Mouse (Mus musculus) hindbrain, embryonic 15.5 days (tissue): ENCODE results near the gene Rhbdd1. TPM values are rescaled to one million over a fixed set of nuclear protein-coding genes. Genes with fewer than 3 reads are reported as not detected.

Experiments used
- ATAC-seq: fragments of 200-750 bp; cut with Nextera tagmentation; 2 replicates; pipeline ENCODE4 v1.8.0; 2017; ENCODE audit warnings: low read depth, moderate number of reproducible peaks, moderate TSS enrichment; ENCODE audit not compliant: low FRiP score
- H3K27ac ChIP-seq: fragments of 300-500 bp; sonication (generic); replicated peaks from 2 replicates; pipeline ENCODE4 v1.5.1; 2015; ENCODE audit warnings: mild to moderate bottlenecking, inconsistent platforms
- H3K27me3 ChIP-seq: fragments of 300-500 bp; sonication (generic); 2 replicates; pipeline ENCODE4 v1.6.1; 2015; ENCODE audit warnings: control low read depth, inconsistent platforms
- H3K36me3 ChIP-seq: fragments of 300-500 bp; sonication (generic); 2 replicates; pipeline ENCODE4 v1.6.1; 2015; ENCODE audit warnings: control low read depth, inconsistent platforms
- H3K4me1 ChIP-seq: fragments of 300-500 bp; sonication (generic); replicated peaks from 2 replicates; pipeline ENCODE4 v1.6.1; 2015; ENCODE audit warnings: control low read depth, inconsistent platforms
- H3K4me2 ChIP-seq: fragments of 300-500 bp; sonication (generic); 2 replicates; pipeline ENCODE4 v1.6.1; 2015; ENCODE audit warnings: moderate library complexity, mild to moderate bottlenecking, inconsistent platforms
- H3K4me3 ChIP-seq: fragments of 300-500 bp; sonication (generic); 2 replicates; pipeline ENCODE4 v1.5.1; 2015; ENCODE audit warnings: mild to moderate bottlenecking, inconsistent platforms
- H3K9ac ChIP-seq: fragments of 300-500 bp; sonication (generic); 2 replicates; pipeline ENCODE4 v1.6.1; 2015; ENCODE audit warnings: inconsistent platforms
- H3K9me3 ChIP-seq: fragments of 300-500 bp; sonication (generic); 2 replicates; pipeline ENCODE4 v1.6.1; 2016; ENCODE audit warnings: control low read depth, inconsistent platforms
- WGBS: fragments of 180-500 bp; shearing (Covaris S2); methylation state at CpG from one replicate; pipeline ENCODE4 v1.1.7; 2015; 5-methylcytosine and 5-hydroxymethylcytosine counted together
- polyA plus RNA-seq: library from polyadenylated mRNA; unstranded; fragments of >200 nt; fragmentation: Nextera tagmentation; extraction: Ambion mirVana; gene quantifications from 2 replicates; pipeline ENCODE4 v1.2.1, GENCODE M21; 2015

Gene Rhbdd1
- polyA plus RNA-seq, 1 experiment from 2014 or later: 4.0 TPM

DNA sequence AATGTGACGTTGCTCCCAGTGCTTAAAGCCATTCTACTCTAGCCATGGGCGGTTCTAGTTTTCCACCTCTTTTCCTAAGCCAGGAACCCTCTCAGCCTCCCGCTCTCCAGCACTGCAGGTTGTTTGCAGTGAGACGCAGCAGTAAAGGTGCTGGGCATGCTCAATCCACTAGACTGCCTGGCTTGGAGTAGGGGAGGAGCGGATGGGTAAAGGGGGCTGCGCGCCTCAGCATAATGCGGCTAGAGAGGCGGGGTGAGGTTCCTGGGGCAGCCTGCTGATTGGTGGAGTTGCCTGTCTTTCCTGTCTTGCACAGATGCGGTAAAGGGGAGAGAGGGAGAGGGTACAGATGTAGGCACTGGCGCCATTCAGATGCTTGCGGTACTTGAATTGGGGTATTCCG, 23.5 kb upstream of the Rhbdd1 start:
- Histone ChIP-seq H3K27me3 (no peaks in the 10 kb centered on the region), H3K9me3 (no peaks in the 10 kb centered on the region), H3K4me1 (peaks cover 37% of the 10 kb centered on the region), H3K27ac (peak overlapping the region; percentile 99), H3K36me3 (0 out of 2 replicates have a peak, but pooled peaks cover 4% of the 10 kb centered on the region), H3K4me3 (peak overlapping the region; percentile 83), H3K4me2 (peak overlapping the region; percentile 91), H3K9ac (peak overlapping the region; percentile 91; the same call in 1 of the 2 replicates)
- ATAC-seq: peak; percentile 86
- 0% methylated on average over 13 of the region's 13 CpGs for WGBS

- WGBS: 10% methylated on average over 6 of the region's 6 CpGs
- no peaks in the 10 kb centered on the region for H3K27me3 ChIP-seq
These were observed 22.1 kb upstream of the Rhbdd1 start for GRCm38 (mm10) chr1:82294102-82294501.

GRCm38 (mm10) chr1:82298586-82298985, 17.7 kb upstream of the Rhbdd1 start:
- H3K27ac ChIP-seq: no peak overlapping the region
- ATAC-seq: no peak
- 55% methylated on average over 1 of the region's 1 CpGs for WGBS
- no peak overlapping the region for H3K9ac ChIP-seq
- no peaks in the 10 kb centered on the region for H3K9me3 ChIP-seq
- no peaks in the 10 kb centered on the region for H3K36me3 ChIP-seq
- no peak overlapping the region for H3K4me3 ChIP-seq
- no peaks in the 10 kb centered on the region for H3K4me1 ChIP-seq
- no peaks in the 10 kb centered on the region for H3K27me3 ChIP-seq
- H3K4me2 ChIP-seq: no peak overlapping the region

More at GRCm38 (mm10) chr1:82294102-82294501, 22.1 kb upstream of the Rhbdd1 start:
- no peaks in the 10 kb centered on the region for H3K9me3 ChIP-seq
- no peak for ATAC-seq
- no peak overlapping the region for H3K4me2 ChIP-seq
- no peak overlapping the region for H3K9ac ChIP-seq
- H3K4me1 ChIP-seq: peaks cover 24% of the 10 kb centered on the region
- H3K4me3 ChIP-seq: no peak overlapping the region
- no peak overlapping the region for H3K27ac ChIP-seq
- no peaks in the 10 kb centered on the region for H3K36me3 ChIP-seq

DNA sequence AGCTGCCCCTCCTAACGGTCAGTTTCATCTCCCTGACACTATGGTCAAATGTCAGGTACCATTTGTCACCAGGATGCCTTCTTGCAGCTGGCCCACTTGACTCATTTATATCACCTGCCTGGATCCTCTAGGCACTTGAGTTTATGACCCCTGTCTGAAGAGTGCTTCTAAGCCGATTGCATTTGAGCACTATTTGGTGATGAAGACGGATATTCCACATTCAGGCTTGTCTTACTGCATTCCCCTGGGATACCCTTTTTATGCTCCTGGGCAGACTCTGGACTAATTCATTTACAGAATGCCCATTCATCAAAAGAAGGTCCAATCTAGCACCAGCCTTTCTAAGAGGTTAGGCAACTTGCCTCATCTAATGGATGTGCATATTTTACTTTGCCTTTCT, 11.8 kb upstream of the Rhbdd1 start:
- ATAC-seq: no peak
- Histone ChIP-seq H3K4me3 (no peak overlapping the region), H3K9ac (no peak overlapping the region), H3K27me3 (no peaks in the 10 kb centered on the region), H3K36me3 (no peaks in the 10 kb centered on the region), H3K9me3 (no peaks in the 10 kb centered on the region), H3K4me2 (no peak overlapping the region), H3K4me1 (no peaks in the 10 kb centered on the region), H3K27ac (no peak overlapping the region)
- 48% methylated on average over 3 of the region's 3 CpGs for WGBS

GRCm38 (mm10) chr1:82316746-82317126, 484 bp downstream of the Rhbdd1 start:
- no peaks in the 10 kb centered on the region for H3K36me3 ChIP-seq
- ATAC-seq: no peak
- peaks cover 28% of the 10 kb centered on the region for H3K4me1 ChIP-seq
- peak overlapping the region; percentile 94 for H3K4me3 ChIP-seq
- peak overlapping the region; percentile 98 for H3K27ac ChIP-seq
- H3K9ac ChIP-seq: peak overlapping the region; percentile 95
- under 1% methylated on average over 26 of the region's 26 CpGs for WGBS
- no peaks in the 10 kb centered on the region for H3K9me3 ChIP-seq
- H3K27me3 ChIP-seq: no peaks in the 10 kb centered on the region
- peak overlapping the region; percentile 65 for H3K4me2 ChIP-seq

DNA sequence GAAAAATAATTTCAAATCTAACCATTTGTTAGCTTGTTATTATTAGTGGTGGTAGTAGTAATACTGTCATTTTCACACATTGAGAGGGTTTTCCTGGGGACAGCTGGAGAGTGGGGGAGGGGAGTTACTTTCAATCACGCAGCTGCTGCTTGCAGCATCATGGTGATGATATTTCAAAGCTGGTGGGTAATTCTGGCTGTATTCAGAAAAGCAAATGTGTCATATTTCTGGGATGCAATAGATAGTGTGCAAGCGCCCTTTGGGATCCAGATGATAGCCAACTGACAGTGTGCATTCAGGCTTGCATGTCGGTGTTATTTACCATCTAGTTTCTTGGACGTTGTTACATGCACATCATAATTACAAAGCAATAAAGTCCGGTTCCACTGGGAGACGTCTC, 4.2 kb downstream of the Rhbdd1 start:
- peak overlapping the region; percentile 9; the same call in 1 of the 2 replicates for H3K4me3 ChIP-seq
- H3K4me1 ChIP-seq: peaks cover 37% of the 10 kb centered on the region
- H3K4me2 ChIP-seq: peak overlapping the region; percentile 40
- H3K9ac ChIP-seq: no peak overlapping the region
- H3K36me3 ChIP-seq: no peaks in the 10 kb centered on the region
- no peaks in the 10 kb centered on the region for H3K27me3 ChIP-seq
- no peak for ATAC-seq
- H3K27ac ChIP-seq: peak overlapping the region; percentile 64
- H3K9me3 ChIP-seq: no peaks in the 10 kb centered on the region
- 28% methylated on average over 6 of the region's 6 CpGs for WGBS

DNA sequence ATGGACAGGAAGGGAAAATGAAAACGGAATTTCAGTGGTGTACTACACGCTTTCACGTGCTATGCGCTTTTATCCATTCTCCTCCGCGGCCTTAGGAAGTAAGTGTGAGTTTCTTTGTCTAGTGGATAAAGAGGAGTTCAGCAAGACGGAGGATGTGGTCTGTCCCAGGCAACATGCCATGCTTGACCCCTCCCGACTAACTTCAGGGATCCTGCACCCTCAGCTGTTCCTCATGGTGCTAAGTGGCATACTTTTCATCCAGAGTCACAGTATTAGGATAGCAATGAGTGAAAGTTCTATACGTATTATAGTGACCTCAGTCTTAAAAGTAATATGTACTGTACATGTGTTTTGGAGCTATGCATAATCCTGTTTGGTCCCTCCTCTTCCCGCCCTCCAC, 4.6 kb downstream of the Rhbdd1 start:
- peak overlapping the region; percentile 64; the same call in 1 of the 2 replicates for H3K27ac ChIP-seq
- ATAC-seq: no peak
- no peak overlapping the region for H3K9ac ChIP-seq
- H3K4me3 ChIP-seq: peak overlapping the region; percentile 9; the same call in 1 of the 2 replicates
- no peaks in the 10 kb centered on the region for H3K27me3 ChIP-seq
- H3K9me3 ChIP-seq: no peaks in the 10 kb centered on the region
- H3K4me2 ChIP-seq: peak overlapping the region; percentile 40
- H3K36me3 ChIP-seq: no peaks in the 10 kb centered on the region
- H3K4me1 ChIP-seq: peaks cover 35% of the 10 kb centered on the region
- WGBS: 39% methylated on average over 10 of the region's 10 CpGs

- H3K27ac ChIP-seq: 0 out of 2 replicates have a peak overlapping the region, but pooled peaks have one; percentile 25
- no peaks in the 10 kb centered on the region for H3K36me3 ChIP-seq
- no peak overlapping the region for H3K4me2 ChIP-seq
- H3K27me3 ChIP-seq: no peaks in the 10 kb centered on the region
- H3K9ac ChIP-seq: no peak overlapping the region
- H3K4me1 ChIP-seq: peaks cover 33% of the 10 kb centered on the region
- no peak overlapping the region for H3K4me3 ChIP-seq
- no peak for ATAC-seq
- no peaks in the 10 kb centered on the region for H3K9me3 ChIP-seq
- 64% methylated on average over 1 of the region's 1 CpGs for WGBS
These were observed 5.2 kb downstream of the Rhbdd1 start for GRCm38 (mm10) chr1:82321441-82321840.

GRCm38 (mm10) chr1:82324131-82324785, 8.0 kb downstream of the Rhbdd1 start:
- ATAC-seq: no peak
- Histone ChIP-seq H3K4me1 (peaks cover 28% of the 10 kb centered on the region), H3K27me3 (no peaks in the 10 kb centered on the region), H3K4me3 (no peak overlapping the region), H3K27ac (peak overlapping the region; percentile 20; the same call in 1 of the 2 replicates), H3K4me2 (no peak overlapping the region), H3K9me3 (no peaks in the 10 kb centered on the region), H3K9ac (0 out of 2 replicates have a peak overlapping the region, but pooled peaks have one; percentile 3), H3K36me3 (no peaks in the 10 kb centered on the region)
- WGBS: 18% methylated on average over 4 of the region's 4 CpGs

DNA sequence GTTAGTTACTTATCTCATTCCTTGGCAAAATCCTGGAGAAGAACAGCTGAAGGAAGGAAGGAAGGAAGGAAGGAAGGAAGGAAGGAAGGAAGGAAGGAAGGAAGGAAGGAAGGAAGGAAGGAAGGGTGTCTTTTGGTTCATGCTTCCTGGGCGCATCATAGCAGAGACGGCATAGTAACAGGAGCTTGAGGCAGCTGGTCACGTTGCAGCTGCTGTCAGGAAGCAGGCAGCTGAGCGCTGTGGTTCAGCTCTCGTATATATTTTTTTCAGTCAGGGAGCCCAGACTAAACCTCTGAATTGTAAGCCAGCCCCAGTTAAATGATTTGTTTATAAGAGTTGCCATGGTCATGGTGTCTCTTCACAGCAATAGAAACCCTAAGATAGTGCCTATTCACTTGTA, 9.9 kb downstream of the Rhbdd1 start:
- peaks cover 15% of the 10 kb centered on the region for H3K4me1 ChIP-seq
- H3K36me3 ChIP-seq: no peaks in the 10 kb centered on the region
- H3K4me2 ChIP-seq: no peak overlapping the region
- no peak overlapping the region for H3K9ac ChIP-seq
- ATAC-seq: no peak
- no peaks in the 10 kb centered on the region for H3K9me3 ChIP-seq
- no peaks in the 10 kb centered on the region for H3K27me3 ChIP-seq
- 83% methylated on average over 5 of the region's 5 CpGs for WGBS
- H3K4me3 ChIP-seq: no peak overlapping the region
- H3K27ac ChIP-seq: no peak overlapping the region

- 95% methylated on average over 7 of the region's 7 CpGs for WGBS
- ATAC-seq: no peak
These were observed 12.0 kb downstream of the Rhbdd1 start for GRCm38 (mm10) chr1:82328033-82328775.

DNA sequence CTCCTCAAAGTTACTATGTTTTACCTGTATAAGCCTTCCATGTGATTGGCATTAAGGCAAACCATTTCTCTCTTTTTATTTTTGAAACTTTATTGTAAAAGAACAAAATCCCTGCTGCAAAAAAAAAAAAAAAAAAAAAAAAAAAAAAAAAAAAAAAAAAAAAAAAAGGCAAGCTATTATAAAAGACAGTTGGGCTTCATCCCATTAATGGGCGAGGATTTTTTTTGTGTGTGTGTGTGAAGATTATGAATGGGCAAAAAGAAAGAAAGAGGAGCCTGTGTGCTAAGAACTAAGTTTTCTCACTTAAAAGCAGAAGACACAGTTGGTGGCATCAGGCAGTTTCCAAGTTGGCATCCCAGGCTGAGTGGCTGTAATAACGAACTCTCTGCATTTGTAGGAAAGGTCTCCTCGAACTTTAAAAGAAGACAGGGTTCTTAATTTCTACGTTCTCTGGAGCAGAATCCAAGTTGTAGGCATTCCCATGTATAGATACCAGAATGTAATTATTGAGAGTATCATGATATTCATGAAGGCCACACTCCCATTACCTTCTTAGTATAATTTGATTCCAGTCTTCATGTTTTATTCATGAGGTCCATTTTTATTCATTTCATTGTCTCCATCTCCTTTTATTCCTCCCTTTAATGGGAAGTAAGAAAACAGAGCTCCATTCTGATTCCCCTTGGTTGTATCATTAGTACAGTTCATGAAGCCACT, 13.1 kb downstream of the Rhbdd1 start:
- Histone ChIP-seq H3K27ac (no peak overlapping the region), H3K4me3 (no peak overlapping the region), H3K4me1 (peaks cover 2% of the 10 kb centered on the region; the same call in 1 of the 2 replicates), H3K9me3 (no peaks in the 10 kb centered on the region), H3K27me3 (no peaks in the 10 kb centered on the region), H3K4me2 (no peak overlapping the region), H3K36me3 (no peaks in the 10 kb centered on the region), H3K9ac (no peak overlapping the region)
- WGBS: 40% methylated on average over 4 of the region's 4 CpGs
- ATAC-seq: no peak

More at GRCm38 (mm10) chr1:82328033-82328775, 12.0 kb downstream of the Rhbdd1 start:
- Histone ChIP-seq H3K4me3 (no peak overlapping the region), H3K27me3 (no peaks in the 10 kb centered on the region), H3K36me3 (no peaks in the 10 kb centered on the region), H3K9ac (no peak overlapping the region), H3K27ac (no peak overlapping the region), H3K4me1 (peaks cover 9% of the 10 kb centered on the region; the same call in 1 of the 2 replicates), H3K9me3 (no peaks in the 10 kb centered on the region), H3K4me2 (no peak overlapping the region)
